Mouse (Mus musculus): ENCODE data around the gene Adssl1.

DNA sequence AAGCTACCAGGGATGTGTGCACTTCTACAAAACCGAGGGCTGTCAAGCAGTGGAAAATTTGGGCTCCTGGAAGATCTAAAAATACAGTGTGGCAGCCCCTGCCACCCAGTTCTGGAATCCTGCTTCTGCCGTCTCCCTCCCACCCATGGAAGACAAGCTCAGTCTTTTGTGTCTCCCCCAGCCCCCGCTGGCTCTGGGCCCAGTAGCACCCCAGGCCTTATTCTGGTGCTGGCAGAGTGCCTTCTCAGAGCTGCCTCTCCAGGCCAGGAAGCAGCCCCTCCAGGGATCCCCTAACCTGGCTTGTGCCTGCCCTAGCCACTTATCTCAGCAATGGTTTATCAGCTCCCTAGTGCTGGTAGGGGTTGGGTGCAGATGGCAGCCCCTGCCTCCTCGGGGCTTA is 24.9 kb upstream of the Adssl1 start:
- no peak for TF ChIP-seq POLR2A (IDR thresholded peaks at IDR 0.05; ENCODE audit: extremely low read depth, insufficient read depth, low read length)
- TF ChIP-seq CTCF (IDR thresholded peaks at IDR 0.05; ENCODE audit: low read depth, low read length), result no peak
